Mouse (Mus musculus) cerebellum, postnatal 25 days (tissue): ENCODE results near the gene Med9.
A peak's percentile ranks its signal among the peaks of the same experiment; 100 is the strongest.

Source experiments
- DNase-seq, 2 experiments: peaks; one replicate each; pipeline ENCODE4 v3.0.0; 2021; ENCODE audit warnings: mixed read lengths in 2 of 2

The Med9 gene

GRCm38 (mm10) chr11:59948401-59948767, 378 bp downstream of the Med9 start:
- DNase-seq = no peak

GRCm38 (mm10) chr11:59952892-59953291, 4.9 kb downstream of the Med9 start:
- DNase-seq = no peak

GRCm38 (mm10) chr11:59956749-59957148, 8.7 kb downstream of the Med9 start:
- no peak for DNase-seq

GRCm38 (mm10) chr11:59959453-59959852, 11.4 kb downstream of the Med9 start:
- DNase-seq = no peak

- DNase-seq = no peak
Observed at GRCm38 (mm10) chr11:59960476-59961337, 12.7 kb downstream of the Med9 start.

GRCm38 (mm10) chr11:59961338-59961875, 13.4 kb downstream of the Med9 start:
- peak in 1 of 2 experiments; percentile 33 for DNase-seq

GRCm38 (mm10) chr11:59962590-59962989, 14.6 kb downstream of the Med9 start:
- no peak for DNase-seq

GRCm38 (mm10) chr11:59963364-59964162, 15.6 kb downstream of the Med9 start:
- no peak for DNase-seq

GRCm38 (mm10) chr11:59964163-59964758, 16.3 kb downstream of the Med9 start:
- DNase-seq = peak; percentile 42 to 50

GRCm38 (mm10) chr11:59964818-59965217, 16.8 kb downstream of the Med9 start, which contains the start of gene Rasd1:
TSS of gene Rasd1 (minus strand) at chr11:59964944.
- DNase-seq = peak; percentile 87 to 92

- DNase-seq = peak; percentile 90 to 91
Observed at GRCm38 (mm10) chr11:59965227-59966101, 17.5 kb downstream of the Med9 start.

GRCm38 (mm10) chr11:59966102-59966483, 18.1 kb downstream of the Med9 start:
- DNase-seq = no peak

- no peak for DNase-seq
Observed at GRCm38 (mm10) chr11:59967765-59968164, 19.8 kb downstream of the Med9 start.

- DNase-seq = no peak
Observed at GRCm38 (mm10) chr11:59970780-59971179, 22.8 kb downstream of the Med9 start.

- no peak for DNase-seq
Observed at GRCm38 (mm10) chr11:59971691-59972090, 23.7 kb downstream of the Med9 start.

- no peak for DNase-seq
Observed at GRCm38 (mm10) chr11:59973389-59973788, 25.4 kb downstream of the Med9 start.

- no peak for DNase-seq
Observed at GRCm38 (mm10) chr11:59975241-59975640, 27.2 kb downstream of the Med9 start.

GRCm38 (mm10) chr11:59977831-59978230, 29.8 kb downstream of the Med9 start:
- DNase-seq = no peak

GRCm38 (mm10) chr11:59989406-59989805, 41.4 kb downstream of the Med9 start:
- no peak for DNase-seq

GRCm38 (mm10) chr11:59991365-59991764, 43.4 kb downstream of the Med9 start:
- no peak for DNase-seq

GRCm38 (mm10) chr11:59994318-59994717, 46.3 kb downstream of the Med9 start:
- no peak for DNase-seq
